Mouse (Mus musculus): Measurements from ENCODE around the gene Tapt1. TPM values are rescaled to one million over a fixed set of nuclear protein-coding genes. Genes with fewer than 3 reads are reported as not detected.

Tapt1 gene
- total and polyA plus RNA-seq, 2 experiments from 2014 or later = 27.3 to 52.4 TPM

DNA sequence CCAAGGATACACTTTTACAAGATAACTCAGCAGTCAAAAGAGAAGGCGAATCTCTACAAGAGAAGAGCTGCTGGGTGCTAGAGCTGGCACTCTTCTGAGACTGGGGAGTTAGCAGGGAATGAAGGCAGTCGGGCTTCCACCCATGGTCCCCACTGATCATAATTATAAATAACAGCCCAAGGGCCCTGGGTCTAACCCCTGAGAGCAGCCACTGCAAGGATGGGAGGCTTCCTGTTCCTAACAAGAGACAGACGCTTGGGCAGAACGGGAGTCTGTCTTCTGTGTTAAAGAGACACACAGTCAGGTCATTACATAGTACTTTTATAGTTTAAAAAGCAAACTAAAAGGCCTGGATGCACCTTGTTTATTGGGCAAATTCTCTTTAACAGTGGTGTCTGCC, 6.6 kb downstream of the Tapt1 start:
- H3K27ac ChIP-seq (ENCODE audit: low read depth, low read length) = no peak overlapping the region
- peaks cover 6% of the 10 kb centered on the region; the same call in 1 of the 2 replicates for H3K4me1 ChIP-seq (ENCODE audit: insufficient read depth, low read length)
- no peak overlapping the region for H3K4me2 ChIP-seq (ENCODE audit: low read depth, low read length, poor library complexity, severe bottlenecking)
- no peaks in the 10 kb centered on the region for H3K9me3 ChIP-seq (ENCODE audit: low read length)
- no peak for TF ChIP-seq CTCF (IDR thresholded peaks at IDR 0.05)
- ATAC-seq (ENCODE audit: low FRiP score) (no peak), DNase-seq (ENCODE audit: low spot score) (no peak)
- H3K27me3 ChIP-seq (ENCODE audit: insufficient read depth, low read length) = no peaks in the 10 kb centered on the region
- H3K4me3 ChIP-seq (ENCODE audit: low read depth, low read length) = no peak overlapping the region
- WGBS = 90% methylated on average over 4 of the region's 4 CpGs
- H3K9ac ChIP-seq (replicated peaks; ENCODE audit: low read length, poor library complexity, severe bottlenecking) = no peak overlapping the region
- 0 out of 2 replicates have a peak, but pooled peaks cover 4% of the 10 kb centered on the region for H3K36me3 ChIP-seq (ENCODE audit: insufficient read depth, low read length)

DNA sequence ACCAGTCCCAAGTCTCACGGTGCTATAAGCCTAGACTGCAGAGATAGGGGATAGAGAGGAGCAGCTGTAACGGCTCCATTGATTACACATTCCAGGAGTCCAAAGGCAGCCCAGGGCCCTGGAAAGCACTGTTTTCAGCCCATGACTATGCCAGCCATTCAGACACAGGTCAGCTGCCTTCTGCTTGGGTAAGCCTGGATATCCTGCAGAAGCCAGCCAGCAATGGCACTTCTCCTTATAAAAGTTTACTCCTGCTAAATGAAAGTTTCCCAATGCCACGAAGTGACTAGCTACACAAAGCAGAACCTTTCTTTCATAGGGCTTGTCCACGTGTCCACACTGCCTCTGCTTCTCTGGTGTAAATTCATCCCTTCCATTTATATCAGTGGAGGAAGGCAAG, 7.9 kb downstream of the Tapt1 start:
- H3K9me3 ChIP-seq (ENCODE audit: low read length) = no peaks in the 10 kb centered on the region
- H3K27ac ChIP-seq (ENCODE audit: low read depth, low read length) = no peak overlapping the region
- H3K27me3 ChIP-seq (ENCODE audit: insufficient read depth, low read length) = no peaks in the 10 kb centered on the region
- 0 out of 2 replicates have a peak, but pooled peaks cover 5% of the 10 kb centered on the region for H3K36me3 ChIP-seq (ENCODE audit: insufficient read depth, low read length)
- H3K9ac ChIP-seq (replicated peaks; ENCODE audit: low read length, poor library complexity, severe bottlenecking) = no peak overlapping the region
- ATAC-seq (ENCODE audit: low FRiP score) (no peak), DNase-seq (ENCODE audit: low spot score) (no peak)
- no peak overlapping the region for H3K4me2 ChIP-seq (ENCODE audit: low read depth, low read length, poor library complexity, severe bottlenecking)
- no peak overlapping the region for H3K4me3 ChIP-seq (ENCODE audit: low read depth, low read length)
- no peak for TF ChIP-seq CTCF (IDR thresholded peaks at IDR 0.05)
- WGBS = 73% methylated on average over 4 of the region's 4 CpGs
- H3K4me1 ChIP-seq (ENCODE audit: insufficient read depth, low read length) = no peaks in the 10 kb centered on the region

DNA sequence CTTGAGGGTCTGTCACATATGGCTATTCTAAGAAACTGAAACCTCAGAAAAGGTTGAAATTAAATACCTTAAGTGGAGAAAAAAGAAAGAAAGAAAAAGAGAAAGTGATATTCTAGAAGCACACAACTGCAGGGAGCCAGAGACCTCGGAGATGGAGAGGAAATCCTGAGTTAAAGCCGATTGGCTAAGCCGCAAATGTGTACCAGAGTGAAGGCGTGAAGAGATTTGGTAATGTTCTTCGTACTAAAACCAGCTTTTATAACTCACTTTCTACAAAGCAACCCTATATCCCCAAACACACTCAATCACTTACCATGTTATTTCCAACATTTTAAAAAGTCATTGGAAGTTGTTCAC, 8.8 kb downstream of the Tapt1 start:
- ATAC-seq (ENCODE audit: low FRiP score) (no peak), DNase-seq (ENCODE audit: low spot score) (no peak)
- Histone ChIP-seq H3K36me3 (ENCODE audit: insufficient read depth, low read length) (0 out of 2 replicates have a peak, but pooled peaks cover 5% of the 10 kb centered on the region), H3K27ac (ENCODE audit: low read depth, low read length) (no peak overlapping the region), H3K9ac (replicated peaks; ENCODE audit: low read length, poor library complexity, severe bottlenecking) (no peak overlapping the region), H3K4me1 (ENCODE audit: insufficient read depth, low read length) (no peaks in the 10 kb centered on the region), H3K27me3 (ENCODE audit: insufficient read depth, low read length) (no peaks in the 10 kb centered on the region), H3K9me3 (ENCODE audit: low read length) (no peaks in the 10 kb centered on the region), H3K4me2 (ENCODE audit: low read depth, low read length, poor library complexity, severe bottlenecking) (no peak overlapping the region), H3K4me3 (ENCODE audit: low read depth, low read length) (no peak overlapping the region)
- 78% methylated on average over 5 of the region's 5 CpGs for WGBS
- no peak for TF ChIP-seq CTCF (IDR thresholded peaks at IDR 0.05)

DNA sequence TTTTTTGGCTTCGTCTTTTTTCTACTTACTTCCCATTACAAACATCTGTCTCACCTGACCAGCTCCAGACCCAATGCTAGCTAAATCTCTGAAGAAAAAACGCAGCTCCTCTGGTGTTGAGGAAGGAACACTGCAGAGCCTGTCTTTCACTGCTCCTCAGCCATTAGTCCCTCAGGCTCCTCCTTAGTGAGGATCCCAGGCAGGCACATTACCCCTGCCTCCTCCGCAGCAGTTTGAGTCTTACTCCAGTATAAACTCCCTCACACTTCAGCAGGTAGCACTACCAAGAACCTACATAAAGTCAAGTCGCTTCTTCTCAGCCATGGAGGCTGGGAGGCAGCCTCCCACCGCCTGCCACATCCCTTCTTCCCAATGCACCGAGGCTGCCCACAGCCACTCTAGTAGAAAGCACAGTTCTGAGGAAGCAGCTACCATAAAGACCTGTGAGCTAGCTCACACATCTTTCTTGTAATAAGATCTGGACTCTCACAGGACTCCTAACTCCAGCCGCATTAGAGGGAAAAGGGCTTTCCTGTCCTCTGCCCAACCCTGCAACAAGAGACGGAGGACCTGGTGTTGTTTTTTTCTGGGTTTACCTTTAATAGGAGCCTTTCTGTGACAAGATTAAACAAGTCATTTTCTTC, 9.3 kb downstream of the Tapt1 start:
- no peak overlapping the region for H3K27ac ChIP-seq (ENCODE audit: low read depth, low read length)
- ATAC-seq (ENCODE audit: low FRiP score) (no peak), DNase-seq (ENCODE audit: low spot score) (no peak)
- H3K36me3 ChIP-seq (ENCODE audit: insufficient read depth, low read length) = 0 out of 2 replicates have a peak, but pooled peaks cover 5% of the 10 kb centered on the region
- no peaks in the 10 kb centered on the region for H3K4me1 ChIP-seq (ENCODE audit: insufficient read depth, low read length)
- H3K4me2 ChIP-seq (ENCODE audit: low read depth, low read length, poor library complexity, severe bottlenecking) = no peak overlapping the region
- H3K27me3 ChIP-seq (ENCODE audit: insufficient read depth, low read length) = no peaks in the 10 kb centered on the region
- H3K9ac ChIP-seq (replicated peaks; ENCODE audit: low read length, poor library complexity, severe bottlenecking) = no peak overlapping the region
- no peak overlapping the region for H3K4me3 ChIP-seq (ENCODE audit: low read depth, low read length)
- 85% methylated on average over 8 of the region's 8 CpGs for WGBS
- no peaks in the 10 kb centered on the region for H3K9me3 ChIP-seq (ENCODE audit: low read length)
- no peak for TF ChIP-seq CTCF (IDR thresholded peaks at IDR 0.05)

DNA sequence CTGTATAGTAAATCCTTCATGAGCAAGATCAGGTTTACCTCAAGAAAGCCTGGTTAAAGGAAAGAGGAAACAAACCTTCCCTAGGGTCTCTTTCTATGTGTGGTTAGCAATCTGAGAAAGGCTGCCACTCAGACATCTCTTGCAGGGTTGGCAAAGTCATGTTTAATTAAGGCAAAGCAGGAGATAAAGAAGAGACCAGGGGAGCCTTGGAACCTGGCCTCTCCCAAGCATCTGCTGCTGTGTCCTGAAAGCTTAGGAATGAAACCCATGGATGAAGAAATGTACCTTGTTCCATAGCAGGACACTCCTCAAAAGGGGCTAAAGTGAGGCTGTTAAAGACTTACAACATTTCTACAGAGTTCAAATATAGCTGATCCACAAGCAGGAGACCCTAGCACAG, 11.3 kb downstream of the Tapt1 start:
- no peak for TF ChIP-seq CTCF (IDR thresholded peaks at IDR 0.05)
- Histone ChIP-seq H3K9ac (replicated peaks; ENCODE audit: low read length, poor library complexity, severe bottlenecking) (no peak overlapping the region), H3K27me3 (ENCODE audit: insufficient read depth, low read length) (no peaks in the 10 kb centered on the region), H3K4me3 (ENCODE audit: low read depth, low read length) (no peak overlapping the region), H3K27ac (ENCODE audit: low read depth, low read length) (no peak overlapping the region), H3K4me2 (ENCODE audit: low read depth, low read length, poor library complexity, severe bottlenecking) (no peak overlapping the region), H3K4me1 (ENCODE audit: insufficient read depth, low read length) (no peaks in the 10 kb centered on the region), H3K36me3 (ENCODE audit: insufficient read depth, low read length) (0 out of 2 replicates have a peak, but pooled peaks cover 5% of the 10 kb centered on the region), H3K9me3 (ENCODE audit: low read length) (no peaks in the 10 kb centered on the region)
- DNase-seq (ENCODE audit: low spot score) = no peak
- no peak for ATAC-seq (ENCODE audit: low FRiP score)

DNA sequence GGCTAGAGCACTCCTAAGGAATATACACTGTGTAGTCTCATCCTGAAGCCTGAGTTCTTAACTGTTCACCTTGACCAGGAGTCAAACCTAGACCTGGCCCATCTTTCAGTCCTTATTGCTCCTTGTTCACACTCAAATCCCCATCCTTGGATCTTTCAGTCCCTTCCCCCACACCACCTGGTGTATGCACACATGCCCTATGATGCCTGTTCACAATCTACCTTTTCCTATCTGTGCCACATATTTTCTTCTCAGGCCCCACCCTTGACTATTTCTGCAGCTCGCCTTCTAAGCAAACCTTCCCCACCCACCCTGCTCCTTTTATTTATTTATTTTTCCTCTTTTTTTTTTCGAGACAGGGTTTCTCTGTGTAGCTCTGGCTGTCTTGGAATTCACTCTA, 12.4 kb downstream of the Tapt1 start:
- Histone ChIP-seq H3K4me2 (ENCODE audit: low read depth, low read length, poor library complexity, severe bottlenecking) (no peak overlapping the region), H3K4me1 (ENCODE audit: insufficient read depth, low read length) (no peaks in the 10 kb centered on the region), H3K27me3 (ENCODE audit: insufficient read depth, low read length) (no peaks in the 10 kb centered on the region), H3K27ac (ENCODE audit: low read depth, low read length) (no peak overlapping the region), H3K9me3 (ENCODE audit: low read length) (no peaks in the 10 kb centered on the region), H3K36me3 (ENCODE audit: insufficient read depth, low read length) (peaks cover 5% of the 10 kb centered on the region; the same call in 1 of the 2 replicates), H3K9ac (replicated peaks; ENCODE audit: low read length, poor library complexity, severe bottlenecking) (no peak overlapping the region), H3K4me3 (ENCODE audit: low read depth, low read length) (no peak overlapping the region)
- WGBS = 83% methylated on average over 2 of the region's 2 CpGs
- ATAC-seq (ENCODE audit: low FRiP score) (no peak), DNase-seq (ENCODE audit: low spot score) (no peak)
- TF ChIP-seq CTCF (IDR thresholded peaks at IDR 0.05) = no peak
